Mouse (Mus musculus) neural tube, embryonic 15.5 days (tissue): ENCODE results near the gene Bcl7a. TPM values are rescaled to one million over a fixed set of nuclear protein-coding genes. Genes with fewer than 3 reads are reported as not detected.
A peak's percentile ranks its signal among the peaks of the same experiment; 100 is the strongest.

ENCODE experiments used
- ATAC-seq: fragments of 200-750 bp; cut with Nextera tagmentation; 2 replicates; pipeline ENCODE4 v1.8.0; 2017; ENCODE audit warnings: mild to moderate bottlenecking, moderate TSS enrichment, moderate library complexity; ENCODE audit not compliant: low FRiP score
- H3K27ac ChIP-seq: fragments of 300-500 bp; sonication (generic); replicated peaks from 2 replicates; pipeline ENCODE4 v1.5.1; 2015; ENCODE audit warnings: mild to moderate bottlenecking, inconsistent platforms
- H3K27me3 ChIP-seq: fragments of 300-500 bp; sonication (generic); replicated peaks from 2 replicates; pipeline ENCODE4 v1.6.1; 2015; ENCODE audit warnings: inconsistent platforms
- H3K36me3 ChIP-seq: fragments of 300-500 bp; sonication (generic); 2 replicates; pipeline ENCODE4 v1.6.1; 2015; ENCODE audit warnings: inconsistent platforms
- H3K4me1 ChIP-seq: fragments of 300-500 bp; sonication (generic); 2 replicates; pipeline ENCODE4 v1.6.1; 2015; ENCODE audit warnings: inconsistent platforms
- H3K4me2 ChIP-seq: fragments of 300-500 bp; sonication (generic); 2 replicates; pipeline ENCODE4 v1.6.1; 2015; ENCODE audit warnings: inconsistent platforms, mild to moderate bottlenecking, moderate library complexity
- H3K4me3 ChIP-seq: fragments of 300-500 bp; sonication (generic); replicated peaks from 2 replicates; pipeline ENCODE4 v1.5.1; 2015; ENCODE audit warnings: mild to moderate bottlenecking, inconsistent platforms
- H3K9ac ChIP-seq: fragments of 300-500 bp; sonication (generic); replicated peaks from 2 replicates; pipeline ENCODE4 v1.6.1; 2015; ENCODE audit warnings: mild to moderate bottlenecking, inconsistent platforms
- H3K9me3 ChIP-seq: fragments of 300-500 bp; sonication (generic); replicated peaks from 2 replicates; pipeline ENCODE4 v1.6.1; 2016; ENCODE audit warnings: inconsistent platforms
- WGBS: fragments of 180-500 bp; shearing (Covaris S2); methylation state at CpG from one replicate; pipeline ENCODE4 v1.1.7; 2015; ENCODE audit warnings: mixed read lengths; 5-methylcytosine and 5-hydroxymethylcytosine counted together
- polyA plus RNA-seq: library from polyadenylated mRNA; unstranded; fragments of >200 nt; fragmentation: Nextera tagmentation; extraction: Ambion mirVana; gene quantifications from 2 replicates; pipeline ENCODE4 v1.2.1, GENCODE M21; 2015

The Bcl7a gene
- polyA plus RNA-seq, 1 experiment from 2014 or later = 31.0 TPM

GRCm38 (mm10) chr5:123310221-123310620 lies 33.4 kb upstream of the Bcl7a start:
- Histone ChIP-seq H3K9me3 (no peaks in the 10 kb centered on the region), H3K36me3 (no peaks in the 10 kb centered on the region), H3K27ac (no peak overlapping the region), H3K9ac (no peak overlapping the region), H3K27me3 (no peaks in the 10 kb centered on the region), H3K4me2 (no peak overlapping the region), H3K4me1 (peaks cover 16% of the 10 kb centered on the region), H3K4me3 (no peak overlapping the region)
- 64% methylated on average over 7 of the region's 7 CpGs for WGBS
- ATAC-seq = no peak

- 41% methylated on average over 12 of the region's 12 CpGs for WGBS
- H3K9ac ChIP-seq = no peak overlapping the region
- H3K9me3 ChIP-seq = no peaks in the 10 kb centered on the region
- no peak for ATAC-seq
- no peaks in the 10 kb centered on the region for H3K27me3 ChIP-seq
- no peak overlapping the region for H3K4me3 ChIP-seq
- H3K4me2 ChIP-seq = no peak overlapping the region
- H3K36me3 ChIP-seq = no peaks in the 10 kb centered on the region
- peaks cover 14% of the 10 kb centered on the region for H3K4me1 ChIP-seq
- no peak overlapping the region for H3K27ac ChIP-seq
Observed at GRCm38 (mm10) chr5:123313058-123313630, 30.5 kb upstream of the Bcl7a start.

DNA sequence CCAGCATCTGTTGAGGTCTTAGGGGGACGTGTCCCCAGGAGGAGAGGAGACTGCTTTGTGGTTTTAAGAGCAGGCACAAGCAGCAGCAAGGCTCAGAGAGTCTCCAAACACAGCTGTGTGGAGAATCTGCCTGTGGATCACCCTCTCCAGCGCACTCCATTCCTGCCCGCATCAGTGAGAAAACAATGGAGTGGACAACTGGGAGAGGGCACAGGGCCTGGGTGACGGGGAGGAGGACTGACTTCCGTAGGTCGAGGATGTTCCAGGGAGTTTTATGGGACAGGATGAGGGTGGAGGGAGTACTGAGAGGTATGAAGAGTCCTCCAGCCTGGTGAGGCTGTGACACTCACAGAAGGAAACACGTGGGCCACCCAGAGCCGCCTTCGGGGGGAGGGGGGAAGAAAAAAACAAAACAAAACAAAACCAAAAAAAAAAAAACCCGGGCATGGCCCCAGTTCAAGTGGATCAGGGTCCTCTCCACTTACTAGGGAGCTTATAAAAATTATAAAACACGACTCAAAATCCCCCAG lies 29.7 kb upstream of the Bcl7a start:
- Histone ChIP-seq H3K4me2 (no peak overlapping the region), H3K36me3 (no peaks in the 10 kb centered on the region), H3K9ac (no peak overlapping the region), H3K27me3 (no peaks in the 10 kb centered on the region), H3K4me3 (no peak overlapping the region), H3K9me3 (no peaks in the 10 kb centered on the region), H3K4me1 (peaks cover 18% of the 10 kb centered on the region), H3K27ac (no peak overlapping the region)
- no peak for ATAC-seq
- 37% methylated on average over 11 of the region's 11 CpGs for WGBS

GRCm38 (mm10) chr5:123315219-123315866 lies 28.3 kb upstream of the Bcl7a start:
- H3K9ac ChIP-seq = no peak overlapping the region
- 31% methylated on average over 10 of the region's 10 CpGs for WGBS
- H3K4me2 ChIP-seq = no peak overlapping the region
- ATAC-seq = no peak
- no peak overlapping the region for H3K27ac ChIP-seq
- H3K27me3 ChIP-seq = no peaks in the 10 kb centered on the region
- H3K4me1 ChIP-seq = peaks cover 18% of the 10 kb centered on the region
- H3K4me3 ChIP-seq = no peak overlapping the region
- H3K36me3 ChIP-seq = no peaks in the 10 kb centered on the region
- no peaks in the 10 kb centered on the region for H3K9me3 ChIP-seq

- Histone ChIP-seq H3K9me3 (no peaks in the 10 kb centered on the region), H3K4me2 (peak overlapping the region; percentile 35), H3K36me3 (no peaks in the 10 kb centered on the region), H3K4me1 (peaks cover 18% of the 10 kb centered on the region), H3K4me3 (0 out of 2 replicates have a peak overlapping the region, but pooled peaks have one; percentile 13), H3K9ac (no peak overlapping the region), H3K27me3 (no peaks in the 10 kb centered on the region), H3K27ac (no peak overlapping the region)
- no peak for ATAC-seq
- WGBS = 13% methylated on average over 6 of the region's 6 CpGs
Observed at GRCm38 (mm10) chr5:123317992-123318391, 25.6 kb upstream of the Bcl7a start.

- no peak for ATAC-seq
- H3K4me2 ChIP-seq = no peak overlapping the region
- H3K9ac ChIP-seq = no peak overlapping the region
- H3K36me3 ChIP-seq = no peaks in the 10 kb centered on the region
- no peaks in the 10 kb centered on the region for H3K27me3 ChIP-seq
- 97% methylated on average over 3 of the region's 3 CpGs for WGBS
- no peak overlapping the region for H3K27ac ChIP-seq
- H3K4me3 ChIP-seq = no peak overlapping the region
- peaks cover 22% of the 10 kb centered on the region for H3K4me1 ChIP-seq
- no peaks in the 10 kb centered on the region for H3K9me3 ChIP-seq
Observed at GRCm38 (mm10) chr5:123320136-123320535, 23.5 kb upstream of the Bcl7a start.

GRCm38 (mm10) chr5:123324242-123324641 lies 19.4 kb upstream of the Bcl7a start:
- H3K27ac ChIP-seq = no peak overlapping the region
- H3K36me3 ChIP-seq = no peaks in the 10 kb centered on the region
- peak overlapping the region; percentile 39 for H3K4me2 ChIP-seq
- 11% methylated on average over 15 of the region's 15 CpGs for WGBS
- H3K4me3 ChIP-seq = no peak overlapping the region
- H3K4me1 ChIP-seq = peaks cover 7% of the 10 kb centered on the region
- H3K9ac ChIP-seq = 0 out of 2 replicates have a peak overlapping the region, but pooled peaks have one; percentile 10
- H3K9me3 ChIP-seq = no peaks in the 10 kb centered on the region
- no peak for ATAC-seq
- H3K27me3 ChIP-seq = no peaks in the 10 kb centered on the region

- Histone ChIP-seq H3K4me1 (peaks cover 7% of the 10 kb centered on the region), H3K9me3 (no peaks in the 10 kb centered on the region), H3K9ac (no peak overlapping the region), H3K36me3 (no peaks in the 10 kb centered on the region), H3K4me2 (no peak overlapping the region), H3K4me3 (no peak overlapping the region), H3K27me3 (no peaks in the 10 kb centered on the region), H3K27ac (no peak overlapping the region)
- 65% methylated on average over 15 of the region's 15 CpGs for WGBS
- ATAC-seq = no peak
Observed at GRCm38 (mm10) chr5:123326006-123326750, 17.5 kb upstream of the Bcl7a start.

- no peak overlapping the region for H3K4me3 ChIP-seq
- 83% methylated on average over 9 of the region's 9 CpGs for WGBS
- ATAC-seq = no peak
Observed at GRCm38 (mm10) chr5:123326751-123327148, 16.9 kb upstream of the Bcl7a start.

GRCm38 (mm10) chr5:123327686-123328085 lies 15.9 kb upstream of the Bcl7a start:
- peaks cover 7% of the 10 kb centered on the region for H3K4me1 ChIP-seq
- H3K4me3 ChIP-seq = no peak overlapping the region
- no peak overlapping the region for H3K27ac ChIP-seq
- no peaks in the 10 kb centered on the region for H3K9me3 ChIP-seq
- no peak overlapping the region for H3K9ac ChIP-seq
- H3K4me2 ChIP-seq = no peak overlapping the region
- no peak for ATAC-seq
- WGBS = 87% methylated on average over 8 of the region's 8 CpGs
- H3K27me3 ChIP-seq = no peaks in the 10 kb centered on the region
- no peaks in the 10 kb centered on the region for H3K36me3 ChIP-seq

More at GRCm38 (mm10) chr5:123326751-123327148, 16.9 kb upstream of the Bcl7a start:
- Histone ChIP-seq H3K27ac (no peak overlapping the region), H3K27me3 (no peaks in the 10 kb centered on the region), H3K9me3 (no peaks in the 10 kb centered on the region), H3K4me2 (no peak overlapping the region), H3K4me1 (peaks cover 7% of the 10 kb centered on the region), H3K36me3 (no peaks in the 10 kb centered on the region), H3K9ac (no peak overlapping the region)

DNA sequence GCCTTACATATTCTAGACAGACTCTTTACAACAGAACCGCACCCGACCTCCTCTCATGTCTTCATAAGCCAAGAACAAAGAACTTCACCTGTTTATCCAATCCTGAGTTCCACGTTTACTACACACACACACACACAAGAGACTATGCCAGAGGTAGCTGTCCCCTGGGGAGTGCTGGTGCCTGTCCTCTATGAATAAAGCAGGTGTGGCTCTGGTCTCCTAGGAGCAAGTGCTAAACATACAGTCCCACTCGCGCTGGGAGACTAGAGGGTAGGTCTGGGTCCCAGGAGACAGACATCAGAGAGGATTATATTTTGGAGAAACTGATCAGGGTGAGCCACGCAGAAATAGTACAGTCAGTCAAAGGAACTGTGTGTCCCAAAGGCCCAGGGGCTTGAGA lies 10.1 kb upstream of the Bcl7a start:
- Histone ChIP-seq H3K9ac (no peak overlapping the region), H3K27me3 (no peaks in the 10 kb centered on the region), H3K4me1 (no peaks in the 10 kb centered on the region), H3K9me3 (no peaks in the 10 kb centered on the region), H3K27ac (no peak overlapping the region), H3K4me3 (no peak overlapping the region), H3K4me2 (no peak overlapping the region), H3K36me3 (no peaks in the 10 kb centered on the region)
- ATAC-seq = no peak
- WGBS = 84% methylated on average over 6 of the region's 6 CpGs
